Mouse (Mus musculus) midbrain, embryonic 15.5 days (tissue): Measurements from ENCODE around the gene 9530053A07Rik. TPM values are rescaled to one million over a fixed set of nuclear protein-coding genes. Genes with fewer than 3 reads are reported as not detected.
"Not testable (repeated sequence)": the region's sequence is repeated elsewhere in the genome, so short reads cannot be mapped to it uniquely, and the experiment has no call there.

Experiments
- ATAC-seq: fragments of 200-750 bp; cut with Nextera tagmentation; replicated peaks from 2 replicates; pipeline ENCODE4 v1.8.0; 2017; ENCODE audit warnings: moderate TSS enrichment
- H3K27ac ChIP-seq: fragments of 300-500 bp; sonication (generic); 2 replicates; pipeline ENCODE4 v1.5.1; 2015; ENCODE audit warnings: mild to moderate bottlenecking, inconsistent platforms
- H3K27me3 ChIP-seq: fragments of 300-500 bp; sonication (generic); replicated peaks from 2 replicates; pipeline ENCODE4 v1.6.1; 2015; ENCODE audit warnings: inconsistent platforms
- H3K36me3 ChIP-seq: fragments of 300-500 bp; sonication (generic); replicated peaks from 2 replicates; pipeline ENCODE4 v1.6.1; 2015; ENCODE audit warnings: inconsistent platforms
- H3K4me1 ChIP-seq: fragments of 300-500 bp; sonication (generic); 2 replicates; pipeline ENCODE4 v1.6.1; 2015; ENCODE audit warnings: inconsistent platforms
- H3K4me2 ChIP-seq: fragments of 300-500 bp; sonication (generic); 2 replicates; pipeline ENCODE4 v1.6.1; 2015; ENCODE audit warnings: inconsistent platforms, mild to moderate bottlenecking, moderate library complexity
- H3K4me3 ChIP-seq: fragments of 300-500 bp; sonication (generic); 2 replicates; pipeline ENCODE4 v1.5.1; 2015; ENCODE audit warnings: mild to moderate bottlenecking, inconsistent platforms
- H3K9ac ChIP-seq: fragments of 300-500 bp; sonication (generic); 2 replicates; pipeline ENCODE4 v1.6.1; 2015; ENCODE audit warnings: mild to moderate bottlenecking, inconsistent platforms
- H3K9me3 ChIP-seq: fragments of 300-500 bp; sonication (generic); 2 replicates; pipeline ENCODE4 v1.6.1; 2016; ENCODE audit warnings: inconsistent platforms
- WGBS: fragments of 180-500 bp; shearing (Covaris S2); methylation state at CpG from one replicate; pipeline ENCODE4 v1.1.7; 2015; ENCODE audit warnings: mixed read lengths; 5-methylcytosine and 5-hydroxymethylcytosine counted together
- polyA plus RNA-seq: library from polyadenylated mRNA; unstranded; fragments of >200 nt; fragmentation: Nextera tagmentation; extraction: Ambion mirVana; gene quantifications from 2 replicates; pipeline ENCODE4 v1.2.1, GENCODE M21; 2015

9530053A07Rik gene
- 0.05 and 0.06 TPM in 2 replicates for polyA plus RNA-seq

- no peak for ATAC-seq
- Histone ChIP-seq H3K9ac (no peak within 1 kb of the TSS), H3K4me2 (no peak within 1 kb of the TSS), H3K36me3 (no peaks in the 10 kb centered on the region), H3K4me3 (no peak within 1 kb of the TSS), H3K9me3 (no peaks in the 10 kb centered on the region), H3K27me3 (no peaks in the 10 kb centered on the region; the same call in 1 of the 2 replicates), H3K4me1 (no peaks in the 10 kb centered on the region), H3K27ac (no peak within 1 kb of the TSS)
- WGBS: 86% methylated on average over 5 of the region's 5 CpGs
These were observed at the start of gene 9530053A07Rik for GRCm38 (mm10) chr7:28129166-28129565. Gene 9530053A07Rik (plus strand): TSS chr7:28129466.

GRCm38 (mm10) chr7:28084215-28084614 is 45.1 kb upstream of the 9530053A07Rik start:
- H3K9me3 ChIP-seq: no peaks in the 10 kb centered on the region
- no peak for ATAC-seq
- WGBS: 80% methylated on average over 7 of the region's 7 CpGs

GRCm38 (mm10) chr7:28086236-28086635 is 43.0 kb upstream of the 9530053A07Rik start:
- ATAC-seq: no peak
- Histone ChIP-seq H3K9ac (no peak overlapping the region), H3K4me1 (no peaks in the 10 kb centered on the region), H3K36me3 (no peaks in the 10 kb centered on the region), H3K4me2 (no peak overlapping the region), H3K27me3 (no peaks in the 10 kb centered on the region), H3K27ac (no peak overlapping the region), H3K4me3 (no peak overlapping the region), H3K9me3 (no peaks in the 10 kb centered on the region)
- 83% methylated on average over 16 of the region's 16 CpGs for WGBS

More at GRCm38 (mm10) chr7:28084215-28084614, 45.1 kb upstream of the 9530053A07Rik start:
- no peaks in the 10 kb centered on the region for H3K36me3 ChIP-seq
- H3K4me1 ChIP-seq: no peaks in the 10 kb centered on the region
- H3K4me3 ChIP-seq: no peak overlapping the region
- no peaks in the 10 kb centered on the region for H3K27me3 ChIP-seq
- H3K27ac ChIP-seq: no peak overlapping the region
- H3K4me2 ChIP-seq: no peak overlapping the region
- no peak overlapping the region for H3K9ac ChIP-seq

GRCm38 (mm10) chr7:28093541-28093940 is 35.7 kb upstream of the 9530053A07Rik start:
- no peak overlapping the region for H3K4me2 ChIP-seq
- H3K36me3 ChIP-seq: no peaks in the 10 kb centered on the region
- H3K9ac ChIP-seq: peak overlapping the region; percentile 8; the same call in 1 of the 2 replicates
- WGBS: 43% methylated on average over 11 of the region's 11 CpGs
- no peak overlapping the region for H3K27ac ChIP-seq
- no peak for ATAC-seq
- H3K4me3 ChIP-seq: no peak overlapping the region
- no peaks in the 10 kb centered on the region for H3K9me3 ChIP-seq
- no peaks in the 10 kb centered on the region for H3K4me1 ChIP-seq
- no peaks in the 10 kb centered on the region for H3K27me3 ChIP-seq

- WGBS: 95% methylated on average over 16 of the region's 16 CpGs
- no peak for ATAC-seq
- H3K36me3 ChIP-seq: no peaks in the 10 kb centered on the region
- H3K4me2 ChIP-seq: no peak overlapping the region
- no peak overlapping the region for H3K9ac ChIP-seq
- no peaks in the 10 kb centered on the region for H3K4me1 ChIP-seq
- H3K9me3 ChIP-seq: no peaks in the 10 kb centered on the region
- no peak overlapping the region for H3K4me3 ChIP-seq
- H3K27ac ChIP-seq: no peak overlapping the region
- no peaks in the 10 kb centered on the region for H3K27me3 ChIP-seq
These were observed 30.2 kb upstream of the 9530053A07Rik start for GRCm38 (mm10) chr7:28099101-28099500.

GRCm38 (mm10) chr7:28100596-28101590 is 28.4 kb upstream of the 9530053A07Rik start:
- no peak for ATAC-seq
- WGBS: 64% methylated on average over 17 of the region's 17 CpGs

GRCm38 (mm10) chr7:28102936-28103335 is 26.3 kb upstream of the 9530053A07Rik start:
- ATAC-seq, H3K9me3 ChIP-seq, H3K27me3 ChIP-seq, H3K4me3 ChIP-seq, H3K27ac ChIP-seq, H3K4me1 ChIP-seq, H3K4me2 ChIP-seq, H3K36me3 ChIP-seq, H3K9ac ChIP-seq: not testable (repeated sequence)
- 49% methylated on average over 5 of the region's 5 CpGs for whole genome bisulfite sequencing

More at GRCm38 (mm10) chr7:28100596-28101590, 28.4 kb upstream of the 9530053A07Rik start:
- H3K9ac ChIP-seq: no peak overlapping the region
- H3K4me3 ChIP-seq: no peak overlapping the region
- H3K27ac ChIP-seq: no peak overlapping the region
- no peak overlapping the region for H3K4me2 ChIP-seq
- no peaks in the 10 kb centered on the region for H3K36me3 ChIP-seq
- H3K4me1 ChIP-seq: 0 out of 2 replicates have a peak, but pooled peaks cover 3% of the 10 kb centered on the region
- 0 out of 2 replicates have a peak, but pooled peaks cover 2% of the 10 kb centered on the region for H3K27me3 ChIP-seq
- H3K9me3 ChIP-seq: no peaks in the 10 kb centered on the region

- peak overlapping the region; percentile 22; the same call in 1 of the 2 replicates for H3K9ac ChIP-seq
These were observed 24.6 kb upstream of the 9530053A07Rik start for GRCm38 (mm10) chr7:28104670-28105069.

GRCm38 (mm10) chr7:28106241-28106640 is 23.0 kb upstream of the 9530053A07Rik start:
- whole genome bisulfite sequencing: 93% methylated on average over 11 of the region's 11 CpGs
- no peak for ATAC-seq

More at GRCm38 (mm10) chr7:28104670-28105069, 24.6 kb upstream of the 9530053A07Rik start:
- no peaks in the 10 kb centered on the region for H3K36me3 ChIP-seq
- no peak overlapping the region for H3K27ac ChIP-seq
- peak overlapping the region; percentile 27 for H3K4me3 ChIP-seq
- 9% methylated on average over 23 of the region's 23 CpGs for WGBS
- ATAC-seq: peak; percentile 67; the same call in 1 of the 2 replicates
- H3K9me3 ChIP-seq: no peaks in the 10 kb centered on the region
- H3K27me3 ChIP-seq: 0 out of 2 replicates have a peak, but pooled peaks cover 2% of the 10 kb centered on the region
- peak overlapping the region; percentile 56 for H3K4me2 ChIP-seq
- 0 out of 2 replicates have a peak, but pooled peaks cover 3% of the 10 kb centered on the region for H3K4me1 ChIP-seq

GRCm38 (mm10) chr7:28114648-28115047 is 14.6 kb upstream of the 9530053A07Rik start:
- Histone ChIP-seq H3K9ac (no peak overlapping the region), H3K9me3 (no peaks in the 10 kb centered on the region), H3K36me3 (no peaks in the 10 kb centered on the region), H3K27me3 (no peaks in the 10 kb centered on the region), H3K4me1 (no peaks in the 10 kb centered on the region), H3K4me2 (no peak overlapping the region), H3K4me3 (no peak overlapping the region), H3K27ac (no peak overlapping the region)
- WGBS: 79% methylated on average over 2 of the region's 2 CpGs
- no peak for ATAC-seq

More at GRCm38 (mm10) chr7:28106241-28106640, 23.0 kb upstream of the 9530053A07Rik start:
- Histone ChIP-seq H3K27ac (no peak overlapping the region), H3K36me3 (no peaks in the 10 kb centered on the region), H3K4me1 (0 out of 2 replicates have a peak, but pooled peaks cover 3% of the 10 kb centered on the region), H3K4me3 (no peak overlapping the region), H3K27me3 (0 out of 2 replicates have a peak, but pooled peaks cover 2% of the 10 kb centered on the region), H3K4me2 (no peak overlapping the region), H3K9ac (no peak overlapping the region), H3K9me3 (no peaks in the 10 kb centered on the region)

GRCm38 (mm10) chr7:28137613-28138012 is 8.3 kb downstream of the 9530053A07Rik start:
- H3K4me1 ChIP-seq: no peaks in the 10 kb centered on the region
- no peaks in the 10 kb centered on the region for H3K36me3 ChIP-seq
- no peak overlapping the region for H3K4me3 ChIP-seq
- no peaks in the 10 kb centered on the region for H3K27me3 ChIP-seq
- H3K4me2 ChIP-seq: no peak overlapping the region
- no peaks in the 10 kb centered on the region for H3K9me3 ChIP-seq
- H3K9ac ChIP-seq: no peak overlapping the region
- no peak overlapping the region for H3K27ac ChIP-seq
- no peak for ATAC-seq
- 50% methylated on average over 5 of the region's 5 CpGs for WGBS

GRCm38 (mm10) chr7:28148263-28148662 is 19.0 kb downstream of the 9530053A07Rik start:
- 21% methylated on average over 3 of the region's 3 CpGs for WGBS
- peaks cover 3% of the 10 kb centered on the region; the same call in 1 of the 2 replicates for H3K27me3 ChIP-seq
- no peaks in the 10 kb centered on the region for H3K9me3 ChIP-seq
- no peak for ATAC-seq
- no peaks in the 10 kb centered on the region for H3K36me3 ChIP-seq
- no peak overlapping the region for H3K27ac ChIP-seq
- H3K9ac ChIP-seq: no peak overlapping the region
- H3K4me1 ChIP-seq: no peaks in the 10 kb centered on the region
- H3K4me3 ChIP-seq: no peak overlapping the region
- no peak overlapping the region for H3K4me2 ChIP-seq
